Mouse (Mus musculus) embryonic facial prominence, embryonic 11.5 days (tissue): ENCODE measurements around the gene Rnase4. TPM values are rescaled to one million over a fixed set of nuclear protein-coding genes. Genes with fewer than 3 reads are reported as not detected.

Experiments used
- ATAC-seq: fragments of 200-750 bp; cut with Nextera tagmentation; replicated peaks from 2 replicates; pipeline ENCODE4 v1.8.0; 2017; ENCODE audit warnings: low read depth; ENCODE audit not compliant: insufficient number of reproducible peaks, low FRiP score, low TSS enrichment
- DNase-seq: peaks from one replicate; pipeline ENCODE4 v3.0.0-alpha.2; 2015; ENCODE audit warnings: low spot score
- H3K27ac ChIP-seq: fragments of 300-500 bp; sonication (generic); replicated peaks from 2 replicates; pipeline ENCODE4 v1.5.1; 2014; ENCODE audit warnings: mild to moderate bottlenecking, low read depth, low read length, control low read depth
- H3K27me3 ChIP-seq: fragments of 300-500 bp; sonication (generic); 2 replicates; pipeline ENCODE4 v1.6.1; 2014; ENCODE audit warnings: mild to moderate bottlenecking, low read length, moderate library complexity, mixed read lengths; ENCODE audit not compliant: control insufficient read depth, insufficient read depth
- H3K36me3 ChIP-seq: fragments of 300-500 bp; sonication (generic); replicated peaks from 2 replicates; pipeline ENCODE4 v1.6.1; 2014; ENCODE audit warnings: low read depth, mild to moderate bottlenecking, low read length, moderate library complexity, mixed read lengths; ENCODE audit not compliant: control insufficient read depth, insufficient read depth
- H3K4me1 ChIP-seq: fragments of 300-500 bp; sonication (generic); 2 replicates; pipeline ENCODE4 v1.6.1; 2014; ENCODE audit warnings: low read length, mixed read lengths; ENCODE audit not compliant: control insufficient read depth, insufficient read depth
- H3K4me2 ChIP-seq: fragments of 300-500 bp; sonication (generic); 2 replicates; pipeline ENCODE4 v1.6.1; 2014; ENCODE audit warnings: low read depth, mild to moderate bottlenecking, control low read depth, low read length, moderate library complexity
- H3K4me3 ChIP-seq: fragments of 300-500 bp; sonication (generic); 2 replicates; pipeline ENCODE4 v1.5.1; 2014; ENCODE audit warnings: low read depth, low read length, control low read depth
- H3K9ac ChIP-seq: fragments of 300-500 bp; sonication (generic); replicated peaks from 2 replicates; pipeline ENCODE4 v1.6.1; 2014; ENCODE audit warnings: mild to moderate bottlenecking, control low read depth, low read length
- H3K9me3 ChIP-seq: fragments of 300-500 bp; sonication (generic); replicated peaks from 2 replicates; pipeline ENCODE4 v1.6.1; 2016; ENCODE audit warnings: mild to moderate bottlenecking, low read length, inconsistent platforms, mixed read lengths; ENCODE audit not compliant: control insufficient read depth
- WGBS: fragments of 180-500 bp; shearing (Covaris S2); extraction: QIAGEN DNeasy Blood & Tissue Kit; methylation state at CpG from one replicate; pipeline ENCODE4 v1.1.7; 2014; 5-methylcytosine and 5-hydroxymethylcytosine counted together
- polyA plus RNA-seq: library from polyadenylated mRNA; unstranded; fragments of >200 nt; fragmentation: Nextera tagmentation; extraction: Ambion mirVana; gene quantifications from 2 replicates; pipeline ENCODE4 v1.2.1, GENCODE M21; 2014

The Rnase4 gene
- polyA plus RNA-seq, 1 experiment from 2014 or later = 14.4 TPM

DNA sequence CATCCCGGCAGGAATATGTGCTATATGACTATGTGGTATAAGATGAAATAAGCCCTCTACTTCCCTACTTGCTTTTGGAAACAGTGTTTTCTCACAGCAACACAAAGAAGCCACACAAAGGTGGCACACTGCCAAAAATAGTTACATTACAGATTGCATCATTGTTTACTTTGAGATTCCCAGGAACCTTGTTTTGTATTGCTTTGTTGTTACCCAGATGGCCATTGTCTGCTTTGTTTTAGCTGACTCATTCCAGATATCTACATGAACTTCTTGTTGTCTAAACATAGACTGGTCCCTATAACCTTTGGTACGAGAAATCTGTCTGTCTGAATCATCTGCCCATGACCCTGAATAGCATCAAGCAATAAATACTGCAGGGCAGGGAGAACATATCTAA is 49.5 kb downstream of the Rnase4 start:
- ATAC-seq = no peak
- Histone ChIP-seq H3K9ac (no peak overlapping the region), H3K27ac (no peak overlapping the region), H3K4me2 (no peak overlapping the region), H3K9me3 (no peaks in the 10 kb centered on the region), H3K4me3 (no peak overlapping the region), H3K4me1 (no peaks in the 10 kb centered on the region), H3K27me3 (no peaks in the 10 kb centered on the region), H3K36me3 (no peaks in the 10 kb centered on the region)
- DNase-seq = no peak
- WGBS = 85% methylated on average over 2 of the region's 2 CpGs

- no peaks in the 10 kb centered on the region for H3K9me3 ChIP-seq
- H3K27ac ChIP-seq = no peak overlapping the region
- no peaks in the 10 kb centered on the region for H3K27me3 ChIP-seq
- no peak overlapping the region for H3K4me2 ChIP-seq
- DNase-seq (no peak), ATAC-seq (no peak)
- H3K4me1 ChIP-seq = no peaks in the 10 kb centered on the region
- WGBS = 89% methylated on average over 4 of the region's 4 CpGs
- no peaks in the 10 kb centered on the region for H3K36me3 ChIP-seq
- no peak overlapping the region for H3K9ac ChIP-seq
- no peak overlapping the region for H3K4me3 ChIP-seq
These were observed 51.2 kb downstream of the Rnase4 start for GRCm38 (mm10) chr14:51142119-51142518.

- Histone ChIP-seq H3K27ac (no peak overlapping the region), H3K9ac (no peak overlapping the region), H3K36me3 (no peaks in the 10 kb centered on the region), H3K9me3 (no peaks in the 10 kb centered on the region), H3K4me1 (no peaks in the 10 kb centered on the region), H3K4me2 (no peak overlapping the region), H3K27me3 (no peaks in the 10 kb centered on the region), H3K4me3 (no peak overlapping the region)
- WGBS = 78% methylated on average over 3 of the region's 3 CpGs
- ATAC-seq = no peak
- no peak for DNase-seq
These were observed 51.7 kb downstream of the Rnase4 start for GRCm38 (mm10) chr14:51142568-51142967.

GRCm38 (mm10) chr14:51143287-51143686 is 52.4 kb downstream of the Rnase4 start:
- no peaks in the 10 kb centered on the region for H3K9me3 ChIP-seq
- DNase-seq = no peak
- 80% methylated on average over 4 of the region's 4 CpGs for WGBS
- no peaks in the 10 kb centered on the region for H3K36me3 ChIP-seq
- H3K9ac ChIP-seq = no peak overlapping the region
- H3K4me3 ChIP-seq = no peak overlapping the region
- no peak overlapping the region for H3K4me2 ChIP-seq
- ATAC-seq = no peak
- no peaks in the 10 kb centered on the region for H3K4me1 ChIP-seq
- H3K27ac ChIP-seq = no peak overlapping the region
- no peaks in the 10 kb centered on the region for H3K27me3 ChIP-seq

DNA sequence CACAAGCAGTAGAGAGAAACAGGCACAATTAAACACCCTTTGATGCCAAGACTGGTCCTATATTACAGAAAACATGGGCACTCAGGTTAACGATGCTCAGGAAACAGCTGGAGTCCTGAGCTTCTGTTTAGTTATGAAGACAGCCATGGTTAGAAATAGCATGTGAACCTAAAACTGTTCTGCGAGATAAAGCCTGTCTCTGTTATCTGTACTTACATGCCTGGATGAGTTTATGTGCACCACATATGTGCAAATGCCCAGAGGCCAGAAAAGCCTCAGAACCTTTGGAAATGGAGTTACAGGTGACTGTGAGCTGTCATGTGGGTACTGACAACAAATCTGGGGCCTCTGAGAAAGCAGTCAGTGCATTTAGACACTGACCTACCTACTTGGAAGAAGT is 53.1 kb downstream of the Rnase4 start:
- Histone ChIP-seq H3K9me3 (no peaks in the 10 kb centered on the region), H3K4me3 (no peak overlapping the region), H3K27me3 (no peaks in the 10 kb centered on the region), H3K4me1 (no peaks in the 10 kb centered on the region), H3K9ac (no peak overlapping the region), H3K4me2 (no peak overlapping the region), H3K36me3 (no peaks in the 10 kb centered on the region), H3K27ac (no peak overlapping the region)
- ATAC-seq = no peak
- 78% methylated on average over 2 of the region's 2 CpGs for WGBS
- DNase-seq = no peak

DNA sequence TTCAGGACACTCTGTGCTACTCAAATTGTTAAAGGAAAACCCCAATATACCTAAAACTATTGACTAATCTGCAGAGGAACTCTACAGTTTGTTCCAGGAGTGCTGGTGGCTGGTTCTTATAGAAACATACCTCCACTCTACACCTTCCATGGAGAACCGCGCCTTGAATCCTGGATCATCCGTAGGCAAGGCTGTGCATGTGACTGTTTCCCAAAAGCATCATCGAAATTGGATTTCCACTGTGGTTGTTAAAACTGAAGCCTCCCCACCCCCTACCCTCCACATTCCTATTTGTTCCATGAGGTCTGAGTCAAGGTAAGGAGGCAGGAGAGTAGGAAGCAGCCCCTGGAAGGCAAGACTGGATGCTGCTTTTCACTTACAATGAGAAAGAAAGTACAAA is 53.6 kb downstream of the Rnase4 start:
- no peaks in the 10 kb centered on the region for H3K9me3 ChIP-seq
- H3K36me3 ChIP-seq = no peaks in the 10 kb centered on the region
- no peak overlapping the region for H3K9ac ChIP-seq
- ATAC-seq (no peak), DNase-seq (no peak)
- no peak overlapping the region for H3K4me3 ChIP-seq
- H3K4me1 ChIP-seq = no peaks in the 10 kb centered on the region
- H3K27ac ChIP-seq = no peak overlapping the region
- H3K4me2 ChIP-seq = no peak overlapping the region
- H3K27me3 ChIP-seq = no peaks in the 10 kb centered on the region
- WGBS = 94% methylated on average over 4 of the region's 4 CpGs

- Histone ChIP-seq H3K4me1 (no peaks in the 10 kb centered on the region), H3K36me3 (no peaks in the 10 kb centered on the region), H3K9ac (no peak overlapping the region), H3K27me3 (no peaks in the 10 kb centered on the region), H3K4me2 (no peak overlapping the region), H3K9me3 (no peaks in the 10 kb centered on the region), H3K27ac (no peak overlapping the region), H3K4me3 (no peak overlapping the region)
- DNase-seq (no peak), ATAC-seq (no peak)
- 86% methylated on average over 5 of the region's 6 CpGs for WGBS
These were observed 54.6 kb downstream of the Rnase4 start for GRCm38 (mm10) chr14:51145521-51145920.

DNA sequence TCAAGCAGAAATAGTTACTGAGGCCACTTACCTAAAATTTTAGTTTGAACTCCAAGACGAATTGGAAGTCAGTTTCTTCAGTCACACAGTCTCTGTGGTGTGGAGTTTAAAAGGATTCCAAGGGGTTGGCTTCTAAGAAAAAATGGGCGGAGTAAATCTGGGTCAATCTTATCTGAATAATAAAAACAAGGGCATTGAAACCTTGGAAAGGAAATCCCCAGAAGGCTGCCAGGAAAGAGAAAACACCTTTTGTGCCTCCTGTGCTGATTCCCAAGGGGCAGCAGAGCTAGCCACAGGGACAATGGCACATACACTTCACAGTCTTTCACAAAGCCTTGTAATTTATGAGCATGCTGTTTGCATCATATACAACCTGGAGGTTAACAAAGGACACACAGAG is 55.8 kb downstream of the Rnase4 start, which contains the start of gene Rnase1:
Rnase1 (minus strand) TSS at position 101 of the 400 bp plus-strand sequence.
- WGBS = 61% methylated on average over 2 of the region's 2 CpGs
- H3K4me1 ChIP-seq = no peaks in the 10 kb centered on the region
- H3K27me3 ChIP-seq = no peaks in the 10 kb centered on the region
- H3K9ac ChIP-seq = no peak within 1 kb of the TSS
- H3K36me3 ChIP-seq = no peaks in the 10 kb centered on the region
- H3K9me3 ChIP-seq = no peaks in the 10 kb centered on the region
- no peak within 1 kb of the TSS for H3K4me2 ChIP-seq
- DNase-seq (no peak), ATAC-seq (no peak)
- H3K27ac ChIP-seq = no peak within 1 kb of the TSS
- H3K4me3 ChIP-seq = no peak within 1 kb of the TSS
